Mouse (Mus musculus): Measurements from ENCODE around the gene Cfap45.

Cfap45 gene

DNA sequence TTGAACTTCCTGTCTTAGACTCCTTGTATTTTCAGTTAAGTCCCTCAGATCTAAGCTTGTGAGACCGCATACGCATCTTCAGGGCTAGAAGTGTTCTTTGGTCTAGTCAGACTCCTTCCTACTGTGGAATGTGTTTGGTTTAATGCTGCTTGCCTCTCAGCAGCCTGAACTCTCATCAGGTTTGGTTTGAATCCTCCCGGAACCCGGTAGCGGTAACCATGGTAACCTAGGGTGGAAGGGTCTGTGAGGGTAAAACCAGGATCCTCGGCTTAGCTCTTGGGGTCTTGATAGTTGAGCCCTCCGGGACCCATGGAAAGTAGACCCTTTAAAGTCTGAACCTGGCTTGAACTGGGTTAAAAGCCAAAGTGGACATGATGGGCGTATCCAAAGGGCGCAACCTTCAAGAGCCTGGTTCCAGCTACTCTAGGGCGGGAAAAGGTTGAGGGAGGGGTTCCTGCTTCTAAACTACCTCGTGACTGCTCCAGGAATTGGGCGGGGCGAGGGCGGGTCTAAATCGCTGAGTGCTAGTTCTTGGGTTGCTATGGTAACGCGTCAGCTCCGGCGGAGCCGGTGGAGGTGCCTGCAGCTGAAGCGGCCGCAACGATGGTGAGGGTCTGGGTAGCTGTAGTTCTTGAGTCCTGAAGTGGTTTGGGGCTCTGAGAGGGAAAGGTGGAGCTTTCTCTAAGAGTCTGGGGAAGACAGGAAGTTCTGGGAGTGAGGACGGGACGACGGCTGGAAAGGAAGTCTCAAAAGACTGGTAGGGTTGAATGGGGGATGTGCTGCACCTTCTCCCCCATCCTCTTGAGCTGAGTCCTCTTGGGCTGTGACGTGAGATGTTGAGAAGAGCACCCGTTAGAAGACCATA lies at the start of gene Cfap45:
Gene Cfap45, plus strand, starts transcription at position 226 of the 865 bp plus-strand sequence.
- DNase-seq (ENCODE audit: low read depth, low spot score) = peak; percentile 95

DNA sequence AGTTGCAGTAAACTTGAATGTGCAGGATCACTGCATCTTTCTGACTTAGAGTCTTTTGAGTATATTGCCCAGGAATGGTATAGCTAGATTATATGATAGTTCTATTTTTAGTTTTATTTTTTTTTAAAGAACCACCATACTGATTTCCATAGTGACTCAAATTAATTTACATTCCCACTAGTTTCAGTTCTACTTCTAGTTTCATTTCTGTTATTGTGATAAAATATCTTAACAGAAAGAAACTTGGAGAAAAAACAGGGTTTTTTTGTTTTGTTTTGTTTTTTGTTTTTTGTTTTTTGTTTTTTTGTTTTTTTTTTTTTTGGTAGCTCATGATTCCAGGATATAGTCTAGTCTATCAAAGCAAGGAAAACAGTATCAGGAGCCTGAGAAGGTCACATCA lies 47.7 kb upstream of the Cfap45 start:
- DNase-seq (ENCODE audit: low read depth, low spot score) = no peak

DNA sequence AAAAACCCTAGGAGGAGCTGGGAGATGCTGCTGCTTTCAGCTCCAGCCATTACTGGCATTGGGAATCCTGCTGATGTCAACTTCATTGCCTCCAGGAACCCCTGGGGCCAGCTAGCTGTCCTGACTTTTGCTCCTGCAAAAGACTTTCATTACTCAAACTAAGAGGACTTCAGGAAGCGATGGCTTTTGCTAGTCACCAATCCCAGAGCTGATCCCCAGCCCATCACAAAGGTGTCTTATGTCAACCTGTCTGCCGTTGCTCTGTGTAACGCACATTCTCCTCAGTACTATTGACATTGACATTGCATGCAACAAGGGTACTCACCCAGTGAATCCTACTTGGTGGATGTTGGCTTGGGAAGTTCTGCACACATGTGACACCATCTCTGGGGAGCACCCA lies 46.4 kb upstream of the Cfap45 start:
- no peak for DNase-seq (ENCODE audit: low read depth, low spot score)

DNA sequence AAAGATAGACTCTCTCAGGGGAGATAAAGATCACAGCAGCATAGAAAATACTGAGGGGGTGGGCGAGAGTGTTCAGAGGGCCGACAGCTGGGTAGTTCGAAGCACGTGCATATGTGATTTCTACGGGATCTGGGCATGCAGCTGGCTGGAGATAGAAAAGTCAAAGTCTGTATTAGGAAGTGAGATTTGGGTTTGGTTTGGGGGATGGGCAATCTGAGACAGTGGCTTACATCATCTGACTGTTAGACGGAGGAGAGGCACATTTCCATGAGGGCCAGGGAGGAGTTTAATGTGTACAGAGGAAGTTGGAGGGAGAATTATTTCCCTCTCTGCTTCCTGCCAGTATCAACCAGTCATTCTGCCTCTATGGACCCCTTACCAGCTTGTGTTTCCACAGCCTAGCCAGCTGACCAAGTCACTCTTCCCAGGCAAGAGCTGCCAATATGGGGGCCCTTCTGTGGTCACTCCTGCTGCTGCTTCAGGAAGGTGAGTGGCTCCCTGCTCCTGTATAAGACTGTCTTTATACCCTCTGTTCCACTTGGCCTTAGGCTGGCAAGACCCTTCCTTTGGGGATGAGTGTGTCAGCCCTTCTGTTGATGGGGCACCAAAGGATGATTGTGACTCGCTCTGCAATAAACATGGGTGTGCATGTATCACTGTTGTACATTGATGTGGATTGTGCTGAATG lies 45.4 kb upstream of the Cfap45 start, which contains the start of gene Slamf9:
Gene Slamf9, plus strand, starts transcription at position 305 of the 688 bp plus-strand sequence.
- no peak for DNase-seq (ENCODE audit: low read depth, low spot score)

DNA sequence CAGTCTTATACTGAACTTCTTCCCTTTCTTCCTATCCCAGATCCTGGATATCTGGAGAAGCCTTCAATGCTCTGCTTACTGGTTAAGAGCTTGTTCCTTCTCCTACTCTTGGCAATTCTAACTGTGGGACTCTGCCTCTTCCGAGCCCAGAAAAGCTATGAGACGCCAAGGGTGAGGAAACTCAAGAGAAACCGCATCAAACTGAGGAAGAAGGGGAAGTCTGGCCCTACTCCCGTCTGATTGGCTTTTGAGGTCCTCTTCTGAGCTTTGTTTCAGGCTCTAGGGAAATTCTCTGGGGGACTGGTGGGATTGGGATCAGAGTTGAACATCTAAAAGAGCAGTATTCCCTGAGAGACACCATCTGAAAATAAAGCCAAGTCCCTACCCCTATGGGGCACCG lies 42.6 kb upstream of the Cfap45 start:
- no peak for DNase-seq (ENCODE audit: low read depth, low spot score)

DNA sequence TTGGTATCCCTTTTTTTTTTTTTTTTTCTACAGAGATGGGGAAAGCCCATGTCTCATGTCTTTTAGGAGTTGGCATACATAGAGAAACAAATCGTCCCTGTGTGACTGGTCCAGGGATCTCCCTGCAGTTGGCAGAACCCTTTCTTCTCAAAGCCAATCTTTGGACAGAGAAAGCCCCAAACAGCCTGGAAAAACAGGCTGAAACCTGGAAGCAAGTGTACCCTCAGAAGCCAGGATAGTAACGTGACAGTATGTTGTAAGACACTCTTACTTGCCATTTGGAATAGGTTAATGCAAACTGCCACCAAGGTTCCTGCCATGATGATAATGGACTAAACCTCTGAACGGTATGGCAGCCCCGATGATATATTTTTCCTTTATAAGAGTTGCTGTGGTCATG lies 40.2 kb upstream of the Cfap45 start:
- no peak for DNase-seq (ENCODE audit: low read depth, low spot score)

DNA sequence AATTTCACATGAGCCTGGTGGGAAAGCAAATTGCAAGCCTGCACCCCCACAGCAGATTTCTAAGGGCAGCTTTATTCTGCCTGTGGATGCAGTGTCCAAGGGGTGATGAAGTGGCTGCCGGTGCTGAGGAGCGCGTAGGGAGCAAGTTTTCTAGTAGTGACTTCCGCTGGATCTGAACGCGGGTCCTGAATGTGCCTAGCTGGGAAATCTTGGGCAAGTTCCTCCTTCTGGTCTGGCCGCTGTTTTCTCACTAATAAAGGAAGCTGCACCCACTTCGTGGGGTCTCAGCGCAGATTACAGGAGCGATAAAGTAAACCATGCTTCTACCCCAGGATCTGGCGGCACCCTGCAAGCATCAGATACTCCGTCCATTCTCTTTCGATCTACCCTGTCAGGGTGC lies 39.5 kb upstream of the Cfap45 start:
- DNase-seq (ENCODE audit: low read depth, low spot score) = no peak

DNA sequence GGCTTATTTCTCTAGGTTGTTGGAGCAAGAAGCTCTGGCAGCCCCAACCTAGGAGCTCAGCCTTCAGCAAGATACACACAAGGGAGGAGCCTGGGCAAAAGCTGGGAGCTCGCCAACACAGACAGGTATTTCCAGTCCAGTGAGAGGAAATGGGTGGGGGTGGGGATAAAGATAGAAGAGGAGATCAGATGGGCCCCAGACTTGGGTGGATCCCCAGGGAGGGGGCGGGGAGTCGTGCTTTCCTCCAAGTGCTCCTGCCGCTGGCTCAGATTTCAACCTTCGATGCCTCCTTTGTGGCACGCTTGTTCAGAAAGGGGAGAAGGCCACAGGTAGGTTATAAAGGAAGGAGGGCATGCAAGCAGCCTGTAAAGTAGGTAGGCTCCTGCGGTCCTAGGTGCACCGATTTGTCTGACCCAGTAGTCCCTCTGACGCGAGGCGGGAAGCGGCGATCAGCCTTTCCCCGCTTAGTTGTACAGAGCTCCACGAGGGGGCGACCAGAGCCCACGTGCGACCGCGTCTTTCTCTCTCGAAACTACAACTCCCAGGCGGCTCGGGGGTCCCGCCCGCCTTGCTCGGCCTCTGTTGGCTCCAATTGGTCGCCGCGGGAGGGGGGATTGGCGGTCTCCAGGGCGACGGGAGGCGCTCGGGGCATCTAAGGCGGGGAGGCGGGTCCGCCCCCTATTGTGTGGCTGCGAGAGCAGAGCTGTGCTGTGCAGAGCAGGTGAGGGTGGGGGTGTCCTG lies 38.9 kb upstream of the Cfap45 start, which contains the start of gene Igsf9:
Gene Igsf9, plus strand, starts transcription at position 249 of the 741 bp plus-strand sequence.
- peak; percentile 93 for DNase-seq (ENCODE audit: low read depth, low spot score)

DNA sequence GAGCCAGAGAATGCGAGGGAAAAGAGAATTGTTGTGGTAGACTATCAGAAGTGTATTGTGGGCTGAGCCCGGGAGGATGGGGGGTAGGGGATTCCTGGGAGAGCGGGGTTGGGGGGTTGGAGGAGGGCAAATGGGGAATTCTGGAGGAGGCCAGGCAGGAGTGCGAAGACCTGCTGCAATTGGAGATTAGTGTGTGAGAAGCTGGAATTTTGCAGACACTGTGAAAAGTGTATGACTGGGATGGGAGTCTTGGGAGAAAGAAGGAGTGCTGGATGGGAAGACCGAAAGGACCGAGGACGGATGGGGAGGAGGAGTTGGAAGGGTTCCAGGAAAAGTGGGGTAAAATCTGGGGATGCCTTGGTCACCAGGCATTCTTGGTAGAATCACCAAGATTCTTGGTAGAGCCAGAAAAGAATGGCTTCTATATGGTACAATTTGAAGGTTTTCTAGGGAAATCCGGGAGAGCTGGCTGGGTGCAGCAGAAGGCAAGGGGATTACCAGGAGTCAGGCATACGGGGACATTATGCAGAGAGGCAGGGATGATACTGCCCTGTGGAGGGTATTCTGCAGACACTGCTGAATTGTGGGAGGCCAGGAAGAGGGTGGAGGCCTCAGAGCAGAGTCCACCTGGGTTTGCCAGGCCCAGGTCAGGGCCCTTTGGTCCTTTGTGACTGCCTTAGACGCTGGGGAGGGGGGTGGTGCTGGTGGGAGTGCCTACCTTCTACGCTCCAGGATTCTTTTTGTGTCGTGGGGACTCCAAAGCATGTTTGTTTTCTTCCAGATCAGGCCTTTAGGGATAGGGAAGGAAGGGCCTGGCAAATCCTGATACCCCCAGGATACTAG lies 37.9 kb upstream of the Cfap45 start:
- DNase-seq (ENCODE audit: low read depth, low spot score) = no peak

DNA sequence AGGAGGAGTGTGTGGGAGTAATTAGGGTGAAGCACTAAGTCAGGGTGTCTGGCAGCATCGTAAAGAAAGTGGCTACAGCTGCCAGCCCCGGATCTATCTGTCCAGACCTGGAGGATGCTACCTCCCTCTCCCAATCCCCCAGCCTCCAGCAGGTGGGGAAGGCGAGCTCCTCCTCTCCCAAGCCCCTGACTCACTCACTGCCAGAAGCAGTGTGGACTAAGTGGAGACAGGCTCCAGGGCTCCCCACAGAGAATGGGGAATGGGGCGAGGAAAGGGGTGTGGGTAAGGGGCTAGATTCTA lies 37.3 kb upstream of the Cfap45 start:
- no peak for DNase-seq (ENCODE audit: low read depth, low spot score)

DNA sequence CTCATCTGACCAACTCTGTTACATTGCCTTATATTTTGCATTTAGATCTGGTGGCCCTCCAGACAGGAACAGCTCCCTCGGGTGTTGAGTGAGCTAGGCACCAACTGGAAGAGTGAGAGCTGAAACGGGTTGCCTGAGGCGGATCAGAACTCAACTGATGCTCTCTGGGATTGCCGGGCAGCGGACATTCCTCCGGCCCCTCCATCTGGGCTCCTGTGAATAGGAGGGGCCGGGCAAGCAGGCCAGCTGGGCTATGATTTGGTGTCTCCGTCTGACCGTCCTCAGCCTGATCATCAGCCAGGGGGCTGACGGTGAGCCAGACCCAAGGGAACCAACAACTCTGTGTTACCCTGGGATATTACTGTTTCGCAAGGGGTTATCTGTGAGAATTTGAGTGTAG lies 36.4 kb upstream of the Cfap45 start:
- DNase-seq (ENCODE audit: low read depth, low spot score) = no peak

DNA sequence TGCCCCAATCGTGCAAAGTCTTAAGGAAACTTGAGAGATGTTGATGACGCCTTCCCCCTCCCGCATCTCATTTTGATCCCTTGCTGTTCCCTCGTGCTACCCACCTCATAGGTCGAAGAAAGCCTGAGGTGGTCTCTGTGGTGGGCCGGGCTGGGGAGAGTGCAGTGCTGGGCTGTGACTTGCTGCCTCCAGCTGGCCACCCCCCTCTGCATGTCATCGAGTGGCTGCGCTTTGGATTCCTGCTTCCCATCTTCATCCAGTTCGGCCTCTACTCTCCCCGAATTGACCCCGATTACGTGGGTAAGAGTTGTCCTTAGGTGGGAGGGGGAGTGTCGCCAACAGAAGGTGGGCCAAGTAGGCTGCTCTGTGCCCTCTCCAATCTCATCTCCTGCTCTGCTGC lies 35.9 kb upstream of the Cfap45 start:
- DNase-seq (ENCODE audit: low read depth, low spot score) = no peak

DNA sequence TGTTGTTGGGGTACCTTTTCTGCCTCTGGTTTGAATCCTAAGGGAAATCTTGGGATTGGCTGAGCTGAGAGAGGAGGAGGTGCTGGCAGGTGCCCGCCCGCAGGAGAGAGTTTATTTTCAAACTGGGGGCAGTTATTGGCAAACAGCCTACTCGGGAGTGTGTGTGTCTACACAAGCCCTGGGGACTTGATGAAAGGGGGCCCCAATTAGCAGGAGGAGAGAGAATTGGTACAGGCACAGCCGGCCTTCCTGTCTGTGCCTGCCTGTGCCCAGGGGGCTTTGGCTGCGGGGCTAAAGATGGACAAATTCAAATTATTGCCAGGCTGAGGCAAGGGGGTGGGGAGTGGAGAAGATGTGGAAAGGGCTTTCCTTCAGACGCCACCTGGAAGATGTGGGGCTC lies 34.8 kb upstream of the Cfap45 start:
- DNase-seq (ENCODE audit: low read depth, low spot score) = no peak

DNA sequence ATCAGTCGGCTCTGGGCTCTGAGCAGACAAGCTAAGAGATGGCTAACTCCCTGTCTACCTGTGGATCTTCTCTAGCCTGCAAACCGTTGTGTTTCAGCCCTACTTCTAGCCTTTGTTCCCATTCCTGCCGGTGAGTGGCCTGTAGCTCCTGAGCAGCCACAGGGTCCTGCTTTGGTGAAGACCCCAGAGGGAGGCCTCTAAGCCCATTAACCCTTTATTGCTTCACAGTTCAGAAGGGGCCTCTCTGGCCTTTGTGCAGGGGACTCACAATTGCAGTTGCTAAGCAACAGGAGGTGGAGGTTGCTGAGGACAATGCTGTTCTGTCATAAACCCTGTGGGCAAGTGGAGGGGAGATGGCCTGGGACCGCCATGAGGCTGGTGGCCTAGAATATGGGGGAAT lies 34.4 kb upstream of the Cfap45 start:
- DNase-seq (ENCODE audit: low read depth, low spot score) = no peak

DNA sequence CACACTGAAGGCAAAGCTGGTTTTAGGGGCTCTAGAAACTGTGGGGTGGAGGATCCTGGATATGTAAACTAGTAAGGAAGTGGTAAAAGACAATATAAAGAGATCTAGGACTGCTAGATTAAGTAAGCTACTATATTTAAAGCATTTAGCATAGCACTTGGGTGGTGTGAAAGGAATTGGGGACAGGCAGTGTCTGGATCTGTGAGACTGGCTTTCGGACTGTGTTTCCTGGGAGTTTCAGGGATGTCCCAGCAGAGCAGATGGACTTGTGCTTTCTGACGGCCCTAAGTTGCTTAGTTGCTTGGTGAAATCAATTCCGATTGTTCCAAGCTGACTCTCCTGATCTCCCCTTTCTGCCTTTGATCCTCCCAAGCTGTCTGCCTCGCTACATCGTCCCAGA lies 34.0 kb upstream of the Cfap45 start:
- DNase-seq (ENCODE audit: low read depth, low spot score) = no peak

DNA sequence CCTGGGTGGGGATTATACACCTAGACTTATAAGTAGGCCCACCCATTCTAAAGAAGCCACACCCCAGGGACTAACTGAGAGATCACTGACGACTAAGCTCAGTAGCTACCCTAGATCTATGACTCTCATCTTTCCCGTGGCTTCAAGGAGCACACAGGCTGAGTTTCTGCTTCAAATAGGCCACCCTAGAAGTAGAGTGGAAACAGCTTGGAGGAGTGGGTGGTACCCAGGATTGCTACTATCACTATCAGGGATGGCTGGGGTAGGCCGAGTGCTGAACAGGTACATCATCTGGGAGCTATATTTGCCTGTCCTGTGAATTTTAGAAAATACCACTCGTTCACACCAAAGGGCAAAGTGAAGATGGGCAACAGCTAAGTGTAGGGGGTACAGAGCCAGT lies 32.7 kb upstream of the Cfap45 start:
- no peak for DNase-seq (ENCODE audit: low read depth, low spot score)

DNA sequence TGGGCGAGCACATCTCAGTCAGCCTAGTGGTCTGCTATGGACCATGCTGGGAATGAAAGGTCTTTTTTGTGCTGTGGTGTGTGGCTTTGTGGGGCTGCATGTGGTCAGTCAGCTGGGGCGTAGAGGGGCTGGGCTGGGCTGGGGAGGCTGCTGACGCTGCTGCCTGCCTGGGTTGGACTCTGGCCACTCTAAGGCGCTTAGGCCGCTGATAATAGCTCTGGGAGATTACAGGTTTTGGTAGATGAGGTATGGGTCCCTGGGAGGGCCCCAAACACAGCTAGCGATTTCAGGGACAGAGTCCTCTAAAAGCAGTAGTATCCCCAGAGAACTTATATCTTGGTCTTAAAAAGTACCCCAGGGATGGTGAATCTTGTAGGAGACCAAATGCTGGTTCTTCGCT lies 31.8 kb upstream of the Cfap45 start:
- DNase-seq (ENCODE audit: low read depth, low spot score) = no peak

DNA sequence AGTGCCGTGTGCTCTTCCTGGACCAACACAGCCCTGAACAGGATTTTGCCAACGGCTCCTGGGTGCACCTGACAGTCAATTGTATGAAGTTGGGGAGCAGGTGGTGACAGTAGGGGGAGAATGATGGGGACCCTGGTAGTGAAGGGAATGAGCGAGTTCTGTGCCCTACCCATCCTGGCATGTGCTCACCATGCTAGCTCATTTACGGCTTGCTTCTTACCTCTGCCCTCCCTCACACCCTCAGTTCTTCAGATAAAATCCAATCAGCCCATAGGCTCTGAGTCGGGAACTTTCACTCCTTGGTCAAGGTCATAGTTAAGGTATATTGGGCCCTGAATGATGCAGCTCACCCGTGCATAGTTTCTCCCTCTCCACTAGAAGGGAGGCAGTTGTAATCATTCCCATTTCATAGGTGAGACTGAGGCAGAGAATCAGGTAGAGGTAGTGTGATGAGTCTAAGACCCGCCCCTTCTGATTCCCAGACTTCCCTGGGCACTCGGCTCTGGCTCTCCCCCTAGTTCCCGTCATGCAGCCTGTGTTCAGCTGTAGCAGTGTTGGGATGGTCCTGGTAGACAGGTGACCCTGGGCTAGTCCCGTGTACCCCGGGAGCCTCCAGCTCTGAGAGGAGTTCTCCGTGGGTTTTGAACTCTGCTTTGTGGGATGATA lies 30.9 kb upstream of the Cfap45 start:
- no peak for DNase-seq (ENCODE audit: low read depth, low spot score)

DNA sequence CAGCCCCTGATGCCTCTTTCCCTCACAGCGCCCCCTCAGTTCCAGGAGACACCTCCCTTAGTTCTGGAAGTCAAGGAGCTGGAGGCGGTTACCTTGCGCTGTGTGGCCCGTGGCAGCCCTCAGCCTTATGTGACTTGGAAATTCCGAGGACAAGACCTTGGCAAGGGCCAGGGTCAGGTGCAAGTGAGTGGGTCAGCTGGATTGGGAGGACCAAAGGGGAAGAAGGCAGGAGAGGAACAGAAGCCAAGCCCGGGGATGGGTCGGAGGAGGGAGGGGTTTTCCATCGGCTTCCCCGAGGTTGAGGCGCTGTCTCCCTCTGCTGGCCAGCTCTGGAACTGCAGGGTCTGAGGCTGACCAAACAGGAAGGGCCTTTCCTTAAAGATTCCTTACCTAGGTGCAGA lies 30.3 kb upstream of the Cfap45 start:
- peak; percentile 83 for DNase-seq (ENCODE audit: low read depth, low spot score)

DNA sequence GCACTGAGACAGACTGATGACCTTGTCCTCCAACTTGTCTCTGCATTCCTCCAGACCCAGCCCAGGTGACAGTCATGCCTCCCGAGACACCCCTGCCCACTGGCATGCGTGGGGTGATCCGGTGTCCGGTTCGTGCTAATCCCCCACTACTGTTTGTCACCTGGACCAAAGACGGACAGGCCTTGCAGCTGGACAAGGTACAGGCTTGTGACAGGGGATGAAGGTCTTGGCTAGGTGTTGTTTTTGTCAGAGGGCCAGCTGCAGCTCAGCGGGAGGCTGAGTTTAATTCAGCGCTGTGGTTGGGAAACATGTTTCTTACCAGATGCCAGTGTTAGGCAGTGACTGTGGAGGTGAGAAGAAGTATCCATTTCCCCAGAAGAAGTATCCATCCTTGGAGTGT lies 28.6 kb upstream of the Cfap45 start:
- DNase-seq (ENCODE audit: low read depth, low spot score) = no peak

DNA sequence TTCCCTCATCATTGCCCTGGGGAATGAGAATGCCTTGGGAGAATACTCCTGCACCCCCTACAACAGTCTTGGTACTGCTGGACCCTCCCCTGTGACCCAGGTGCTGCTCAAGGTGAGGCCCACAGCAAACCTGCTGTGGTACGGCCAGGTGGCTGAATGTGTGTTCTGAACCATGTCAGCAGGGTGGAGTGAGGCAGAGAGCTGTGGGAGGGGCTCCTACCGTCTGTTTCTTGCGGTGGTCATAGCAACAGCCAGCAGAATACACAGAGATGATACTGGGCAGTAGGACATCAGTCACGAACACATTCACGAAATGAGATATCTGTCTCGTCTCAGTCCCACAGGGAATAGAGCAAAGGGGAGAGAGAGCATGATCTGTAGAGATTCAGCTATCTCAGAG lies 27.1 kb upstream of the Cfap45 start:
- DNase-seq (ENCODE audit: low read depth, low spot score) = no peak

Measured in forelimb bud, embryonic 11.5 days (tissue).